Mouse (Mus musculus) NIH3T3 (cell line): ENCODE data around the gene Zfp446.

ENCODE experiments used
- DNase-seq: peaks from one replicate; pipeline ENCODE4 v3.0.0-alpha.2; 2012; ENCODE audit warnings: low read depth

Zfp446 gene

GRCm38 (mm10) chr7:12987409-12988189 is 10.0 kb downstream of the Zfp446 start:
- no peak for DNase-seq

GRCm38 (mm10) chr7:12992222-12992621 is 14.6 kb downstream of the Zfp446 start:
- DNase-seq, result peak; percentile 66

GRCm38 (mm10) chr7:12993148-12993547 is 15.5 kb downstream of the Zfp446 start:
- no peak for DNase-seq

GRCm38 (mm10) chr7:12995862-12996261 is 18.2 kb downstream of the Zfp446 start:
- no peak for DNase-seq

GRCm38 (mm10) chr7:12997230-12997629 is 19.6 kb downstream of the Zfp446 start:
- DNase-seq, result no peak

- no peak for DNase-seq
Measured at GRCm38 (mm10) chr7:12998053-12998452, 20.4 kb downstream of the Zfp446 start, which contains the start of gene Slc27a5. Slc27a5 (minus strand) TSS chr7:12998192.

GRCm38 (mm10) chr7:12998851-12999250 is 21.2 kb downstream of the Zfp446 start, which contains the start of gene Trim28:
Trim28 (plus strand) TSS chr7:12999114.
- no peak for DNase-seq

GRCm38 (mm10) chr7:13001584-13001983 is 23.9 kb downstream of the Zfp446 start:
- DNase-seq, result no peak

- no peak for DNase-seq
Measured at GRCm38 (mm10) chr7:13003380-13003779, 25.7 kb downstream of the Zfp446 start.

GRCm38 (mm10) chr7:13006011-13006410 is 28.4 kb downstream of the Zfp446 start:
- no peak for DNase-seq

- no peak for DNase-seq
Measured at GRCm38 (mm10) chr7:13006531-13006930, 28.9 kb downstream of the Zfp446 start.

GRCm38 (mm10) chr7:13007341-13008092 is 29.9 kb downstream of the Zfp446 start:
- DNase-seq, result no peak

GRCm38 (mm10) chr7:13009143-13010004 is 31.7 kb downstream of the Zfp446 start:
- peak; percentile 96 for DNase-seq

GRCm38 (mm10) chr7:13010005-13010908 is 32.6 kb downstream of the Zfp446 start, which contains the start of gene Zbtb45:
Zbtb45 (minus strand) TSS chr7:13010034.
- DNase-seq, result peak; percentile 20

GRCm38 (mm10) chr7:13013671-13014070 is 36.0 kb downstream of the Zfp446 start:
- no peak for DNase-seq

GRCm38 (mm10) chr7:13014275-13014839 is 36.7 kb downstream of the Zfp446 start:
- no peak for DNase-seq

GRCm38 (mm10) chr7:13015217-13015616 is 37.6 kb downstream of the Zfp446 start:
- DNase-seq, result no peak

- DNase-seq, result peak; percentile 66
Measured at GRCm38 (mm10) chr7:13022773-13023535, 45.3 kb downstream of the Zfp446 start.

- peak; percentile 95 for DNase-seq
Measured at GRCm38 (mm10) chr7:13023928-13024731, 46.5 kb downstream of the Zfp446 start.
